Mouse (Mus musculus) gastrocnemius, postnatal 4 days (tissue): ENCODE data around the gene Cp. TPM values are rescaled to one million over a fixed set of nuclear protein-coding genes. Genes with fewer than 3 reads are reported as not detected.

Source experiments
- DNase-seq, 2 experiments: peaks; one replicate each; pipeline ENCODE4 v3.0.0; 2021 to 2022; ENCODE audit warnings: low spot score in 2 of 2, mixed read lengths in 2 of 2
- total RNA-seq, 2 experiments: library from RNA; stranded (reverse); gene quantifications; 2 replicates each; pipeline ENCODE4 v1.2.3; 2021

Cp gene
- total RNA-seq, 2 experiments from 2014 or later, result 9.4 to 10.1 TPM

GRCm38 (mm10) chr3:20058197-20058541 lies 101.3 kb downstream of the Cp start:
- no peak for DNase-seq

Other genes with a start within 250 kb of the Cp start
- gene Hps3, start 78.3 kb downstream of the Cp start, total RNA-seq, result 1 to 10 TPM; 6.5 to 7.8 TPM
- gene Hltf, start 100.8 kb downstream of the Cp start, total RNA-seq, result 10 to 100 TPM in 1 of 2 experiments, 1 to 10 TPM in 1; 9.3 to 12.0 TPM
- gene Gyg, start 198.3 kb downstream of the Cp start, total RNA-seq, result 100 to 1,000 TPM; 116 to 133 TPM